Mouse (Mus musculus) CH12.LX (cell line): Measurements from ENCODE around the gene Gna14.

Source experiments
- CHD2 ChIP-seq: IDR thresholded peaks from 2 replicates; pipeline ENCODE4 v1.6.1; 2011; ENCODE audit warnings: low read length, improper control_type of control experiment
- CTCF ChIP-seq, 2 experiments: IDR thresholded peaks in 1 of 2; conservative IDR thresholded peaks in 1 of 2; 2 replicates each; pipeline ENCODE4 v1.5.1; 2011 to 2012; ENCODE audit warnings: low read depth in 2 of 2, low read length in 2 of 2, improper control_type of control experiment in 1 of 2, inconsistent platforms in 1 of 2, mild to moderate bottlenecking in 1 of 2, moderate library complexity in 1 of 2
- ZC3H11A ChIP-seq: IDR thresholded peaks from 2 replicates; pipeline ENCODE4 v1.6.1; 2012; ENCODE audit warnings: low read depth, mild to moderate bottlenecking, inconsistent platforms, low read length, improper control_type of control experiment

DNA sequence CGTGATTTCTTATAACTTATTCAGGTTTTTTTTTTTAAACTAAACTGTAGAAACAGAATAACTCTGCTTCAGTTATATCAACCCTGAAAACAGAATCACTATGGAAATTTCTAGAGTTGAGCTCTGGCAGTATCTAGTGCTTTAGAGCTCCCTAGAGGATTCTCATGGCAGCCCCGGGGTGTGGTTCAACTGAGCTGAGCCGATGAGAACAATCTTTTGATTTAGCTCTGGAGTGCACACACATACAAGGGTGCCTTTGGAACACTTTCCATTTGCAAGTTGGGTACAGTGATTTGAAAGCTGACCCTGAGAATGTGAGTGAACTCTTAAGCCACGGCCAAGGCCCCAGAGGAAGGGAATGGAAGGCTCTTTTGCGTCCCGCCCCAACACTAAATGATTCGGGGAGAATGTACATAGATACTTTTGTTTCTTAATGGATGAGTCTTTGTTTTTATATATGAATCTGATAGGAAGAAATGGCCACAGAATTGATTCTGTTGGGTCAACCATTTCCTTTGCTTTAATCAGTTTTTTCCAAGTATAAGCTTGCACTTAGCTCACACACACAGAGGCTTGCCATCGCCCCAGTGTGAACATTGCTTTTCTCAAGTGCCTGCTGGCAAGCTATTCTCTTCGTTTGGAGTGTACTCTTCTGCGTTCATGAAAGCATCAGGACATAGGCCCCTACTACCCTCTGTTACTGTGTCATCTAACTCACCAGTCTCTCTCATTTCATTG is 75.0 kb downstream of the Gna14 start:
- TF ChIP-seq ZC3H11A (no peak), CTCF (conservative IDR thresholded peaks at IDR 0.05 in 1 of 2, IDR thresholded peaks at IDR 0.05 in 1 of 2; ENCODE audit: low read depth in 2 of 2, low read length in 2 of 2) (no peak), CHD2 (no peak)
